Mouse (Mus musculus) heart, embryonic 11.5 days (tissue): Measurements from ENCODE around the gene Mphosph8. TPM values are rescaled to one million over a fixed set of nuclear protein-coding genes. Genes with fewer than 3 reads are reported as not detected.

Experiments
- ATAC-seq: fragments of 200-750 bp; cut with Nextera tagmentation; replicated peaks from 2 replicates; pipeline ENCODE4 v1.8.0; 2017; ENCODE audit warnings: moderate library complexity; ENCODE audit not compliant: insufficient number of reproducible peaks, low FRiP score, low TSS enrichment
- H3K27ac ChIP-seq: fragments of 300-500 bp; sonication (generic); 2 replicates; pipeline ENCODE4 v1.5.1; 2014; ENCODE audit warnings: mild to moderate bottlenecking, low read depth, low read length
- H3K27me3 ChIP-seq: fragments of 300-500 bp; sonication (generic); 2 replicates; pipeline ENCODE4 v1.6.1; 2014; ENCODE audit warnings: mild to moderate bottlenecking, low read length, mixed read lengths; ENCODE audit not compliant: control insufficient read depth, insufficient read depth
- H3K36me3 ChIP-seq: fragments of 300-500 bp; sonication (generic); 2 replicates; pipeline ENCODE4 v1.6.1; 2014; ENCODE audit warnings: mild to moderate bottlenecking, low read length, moderate library complexity, mixed read lengths; ENCODE audit not compliant: control insufficient read depth, insufficient read depth
- H3K4me1 ChIP-seq: fragments of 300-500 bp; sonication (generic); 2 replicates; pipeline ENCODE4 v1.6.1; 2014; ENCODE audit warnings: low read length; ENCODE audit not compliant: control insufficient read depth, insufficient read depth
- H3K4me2 ChIP-seq: fragments of 300-500 bp; sonication (generic); 2 replicates; pipeline ENCODE4 v1.6.1; 2014; ENCODE audit warnings: mild to moderate bottlenecking, moderate library complexity
- H3K4me3 ChIP-seq: fragments of 300-500 bp; sonication (generic); 2 replicates; pipeline ENCODE4 v1.5.1; 2014; ENCODE audit warnings: low read depth, low read length
- H3K9ac ChIP-seq: fragments of 300-500 bp; sonication (generic); 2 replicates; pipeline ENCODE4 v1.6.1; 2014; ENCODE audit warnings: mild to moderate bottlenecking, low read depth, low read length, moderate library complexity
- H3K9me3 ChIP-seq: fragments of 300-500 bp; sonication (generic); replicated peaks from 2 replicates; pipeline ENCODE4 v1.6.1; 2016; ENCODE audit warnings: low read length; ENCODE audit not compliant: control insufficient read depth
- WGBS: fragments of 180-500 bp; shearing (Covaris S2); extraction: QIAGEN DNeasy Blood & Tissue Kit; methylation state at CpG from one replicate; pipeline ENCODE4 v1.1.7; 2014; ENCODE audit not compliant: insufficient replicate concordance; 5-methylcytosine and 5-hydroxymethylcytosine counted together
- polyA plus RNA-seq: library from polyadenylated mRNA; unstranded; fragments of >200 nt; fragmentation: Nextera tagmentation; extraction: Ambion mirVana; gene quantifications from 2 replicates; pipeline ENCODE4 v1.2.1, GENCODE M21; 2014

The Mphosph8 gene
- 28.0 and 34.9 TPM in 2 replicates for polyA plus RNA-seq

DNA sequence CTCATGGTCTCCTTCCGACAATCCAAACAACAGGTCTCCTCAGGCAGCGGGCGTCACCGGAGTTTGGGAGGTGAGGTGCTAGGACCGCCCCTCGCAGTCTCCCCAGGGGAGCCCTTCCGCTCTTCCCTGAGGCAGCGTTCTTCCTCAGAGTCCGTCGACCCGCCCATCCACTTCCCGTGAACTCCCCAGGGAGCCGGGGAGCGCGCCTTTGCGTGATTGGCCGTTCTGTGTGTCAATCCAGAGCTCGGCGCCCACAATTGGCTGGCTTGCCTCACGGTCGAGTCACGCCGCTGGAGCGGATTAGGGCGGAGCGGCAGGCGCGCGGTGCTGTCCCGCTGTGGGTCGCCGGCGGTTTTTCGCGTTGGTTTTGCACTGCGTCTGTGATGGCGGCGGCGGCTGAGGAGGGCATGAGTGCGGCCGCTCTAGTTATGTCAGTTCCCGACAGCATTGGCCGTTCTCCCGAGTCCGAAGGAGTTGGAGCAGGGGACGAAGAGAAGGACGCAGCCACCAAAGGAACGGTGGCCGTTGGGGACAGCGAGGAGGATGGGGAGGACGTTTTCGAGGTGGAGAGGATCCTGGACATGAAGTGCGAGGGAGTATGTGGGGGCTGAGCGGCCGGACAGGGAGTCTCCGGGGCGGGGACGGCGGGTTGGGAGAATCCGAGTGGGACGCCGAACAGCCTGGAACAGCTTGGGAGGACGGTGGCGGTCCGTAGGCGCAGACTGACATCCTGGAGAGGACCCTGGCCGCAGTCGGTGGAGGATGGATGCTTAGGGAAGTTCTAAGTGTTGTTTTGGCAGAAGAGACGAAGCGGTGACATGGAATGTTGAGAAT, at the start of gene Mphosph8:
Gene Mphosph8 (plus strand): TSS at position 280 of the 834 bp plus-strand sequence.
- peak; percentile 100 for ATAC-seq
- WGBS, result 0% methylated on average over 70 of the region's 70 CpGs

DNA sequence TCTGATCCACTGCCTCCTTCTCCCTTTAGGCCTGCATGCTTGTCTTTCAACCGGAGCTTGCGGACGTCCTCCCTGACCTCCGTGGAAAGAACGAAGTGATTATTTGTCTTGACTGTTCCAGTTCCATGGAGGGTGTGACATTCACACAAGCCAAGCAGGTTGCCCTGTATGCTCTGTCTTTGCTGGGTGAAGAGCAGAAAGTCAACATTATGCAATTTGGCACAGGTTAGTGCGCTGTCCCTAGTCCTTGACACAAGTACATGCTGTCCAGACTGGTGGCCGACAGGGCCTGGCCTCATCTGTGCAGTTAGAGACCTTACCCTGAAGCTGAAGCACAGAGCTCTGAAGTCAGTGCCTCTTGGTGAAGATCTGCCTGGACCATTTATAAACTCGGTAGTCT, 47.6 kb upstream of the Mphosph8 start:
- WGBS, result 85% methylated on average over 8 of the region's 8 CpGs
- no peaks in the 10 kb centered on the region for H3K9me3 ChIP-seq
- no peak overlapping the region for H3K9ac ChIP-seq
- no peak overlapping the region for H3K4me2 ChIP-seq
- no peak for ATAC-seq
- no peaks in the 10 kb centered on the region for H3K27me3 ChIP-seq
- H3K4me1 ChIP-seq, result no peaks in the 10 kb centered on the region
- H3K36me3 ChIP-seq, result peaks cover 18% of the 10 kb centered on the region
- no peak overlapping the region for H3K4me3 ChIP-seq
- H3K27ac ChIP-seq, result no peak overlapping the region

More for the DNA sequence above, at the start of gene Mphosph8:
- Histone ChIP-seq H3K4me3 (peak within 1 kb of the TSS; percentile 81), H3K4me2 (peak within 1 kb of the TSS; percentile 73), H3K9me3 (no peaks in the 10 kb centered on the region), H3K27me3 (no peaks in the 10 kb centered on the region), H3K4me1 (peaks cover 18% of the 10 kb centered on the region), H3K36me3 (peaks cover 6% of the 10 kb centered on the region; the same call in 1 of the 2 replicates), H3K27ac (peak within 1 kb of the TSS; percentile 93), H3K9ac (peak within 1 kb of the TSS; percentile 89)

DNA sequence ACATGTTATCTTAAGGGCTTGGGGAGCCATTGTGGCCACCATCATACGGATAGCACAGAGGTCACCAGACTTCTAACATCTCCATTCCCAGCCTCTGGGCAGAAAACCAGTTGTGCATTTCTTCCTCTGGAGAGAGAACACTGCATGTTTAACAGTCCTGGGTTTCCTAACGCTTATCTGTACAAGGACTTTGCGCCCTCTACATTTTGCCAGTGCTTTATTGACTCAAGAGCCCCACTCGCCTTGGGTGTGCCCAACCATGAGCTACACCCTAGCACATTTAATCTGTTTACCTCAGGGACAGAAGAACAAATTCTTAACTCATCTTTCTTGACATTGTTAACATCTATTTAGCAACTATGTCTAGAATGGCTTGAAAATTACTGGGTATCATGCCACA, 41.8 kb upstream of the Mphosph8 start:
- Histone ChIP-seq H3K4me3 (no peak overlapping the region), H3K4me2 (no peak overlapping the region), H3K4me1 (no peaks in the 10 kb centered on the region), H3K27ac (no peak overlapping the region), H3K36me3 (peaks cover 17% of the 10 kb centered on the region), H3K9ac (no peak overlapping the region), H3K27me3 (no peaks in the 10 kb centered on the region), H3K9me3 (no peaks in the 10 kb centered on the region)
- 90% methylated on average over 4 of the region's 4 CpGs for WGBS
- no peak for ATAC-seq

DNA sequence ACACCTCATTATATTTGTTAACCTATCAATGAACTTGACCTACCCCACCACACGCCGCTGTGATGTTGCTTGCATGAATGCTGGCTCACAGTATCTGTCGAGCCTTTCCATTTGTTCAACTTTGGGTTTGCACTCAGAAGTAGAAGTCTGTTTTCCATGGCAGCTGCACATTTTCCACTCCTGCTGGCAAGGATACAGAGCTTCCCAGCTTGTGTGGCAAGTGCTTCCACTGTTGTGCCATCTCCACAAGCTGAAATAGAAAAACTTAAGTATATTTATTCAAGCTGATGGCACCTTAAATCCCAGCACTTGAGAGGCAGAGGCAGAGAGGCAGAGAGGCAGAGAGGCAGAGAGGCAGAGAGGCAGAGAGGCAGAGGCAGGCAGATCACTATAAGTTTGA, 39.7 kb upstream of the Mphosph8 start:
- no peak for ATAC-seq
- no peak overlapping the region for H3K9ac ChIP-seq
- H3K27me3 ChIP-seq, result no peaks in the 10 kb centered on the region
- no peak overlapping the region for H3K27ac ChIP-seq
- no peaks in the 10 kb centered on the region for H3K9me3 ChIP-seq
- H3K4me1 ChIP-seq, result no peaks in the 10 kb centered on the region
- H3K36me3 ChIP-seq, result peaks cover 17% of the 10 kb centered on the region
- WGBS, result 81% methylated on average over 3 of the region's 3 CpGs
- H3K4me2 ChIP-seq, result no peak overlapping the region
- H3K4me3 ChIP-seq, result no peak overlapping the region

DNA sequence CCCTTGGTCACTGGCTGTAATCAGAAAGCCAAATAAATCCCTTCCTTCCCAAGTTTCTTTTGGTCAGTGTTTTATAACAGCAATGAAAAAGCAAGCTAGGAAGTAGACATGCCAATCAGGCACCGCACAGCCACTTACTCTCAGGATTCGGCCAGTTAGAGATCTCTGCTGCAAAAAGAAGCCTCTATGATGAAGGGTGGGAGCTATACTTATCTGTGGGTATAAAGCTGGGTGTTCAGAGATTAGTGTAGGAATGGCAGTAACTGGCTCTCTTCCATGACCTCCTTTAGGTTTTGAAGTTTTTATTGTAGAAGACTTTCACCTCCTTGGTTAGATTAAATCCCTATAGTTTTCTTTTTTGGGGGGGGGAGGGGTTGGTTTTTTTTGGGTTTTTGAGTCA, 36.9 kb upstream of the Mphosph8 start:
- 82% methylated on average over 2 of the region's 2 CpGs for WGBS
- Histone ChIP-seq H3K9ac (no peak overlapping the region), H3K27ac (no peak overlapping the region), H3K27me3 (no peaks in the 10 kb centered on the region), H3K36me3 (peaks cover 21% of the 10 kb centered on the region), H3K9me3 (no peaks in the 10 kb centered on the region), H3K4me2 (no peak overlapping the region), H3K4me1 (no peaks in the 10 kb centered on the region), H3K4me3 (no peak overlapping the region)
- ATAC-seq, result no peak

DNA sequence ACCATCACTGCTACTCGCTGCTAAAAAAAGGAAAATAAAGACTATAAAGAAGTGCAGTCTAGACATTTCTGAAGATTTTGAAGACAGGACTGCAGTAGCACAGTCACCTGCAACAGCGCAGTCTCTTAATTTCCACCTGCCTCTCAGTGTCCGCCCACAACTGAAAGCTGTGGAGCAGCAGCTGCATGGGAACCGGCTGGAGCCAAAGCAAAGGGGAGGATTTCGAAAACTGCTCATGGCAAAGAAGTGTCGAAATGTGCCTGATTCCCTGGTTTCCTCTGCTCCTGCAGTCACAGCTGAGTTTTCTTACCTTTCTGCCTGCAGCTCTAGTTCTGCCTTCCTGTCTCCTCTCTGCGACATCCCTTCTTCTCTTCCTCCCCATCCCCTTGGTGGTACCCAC, 20.8 kb upstream of the Mphosph8 start:
- Histone ChIP-seq H3K4me1 (no peaks in the 10 kb centered on the region), H3K27me3 (no peaks in the 10 kb centered on the region), H3K36me3 (peaks cover 13% of the 10 kb centered on the region), H3K9ac (no peak overlapping the region), H3K4me2 (no peak overlapping the region), H3K27ac (no peak overlapping the region), H3K4me3 (no peak overlapping the region), H3K9me3 (no peaks in the 10 kb centered on the region)
- no peak for ATAC-seq
- 61% methylated on average over 7 of the region's 7 CpGs for WGBS

DNA sequence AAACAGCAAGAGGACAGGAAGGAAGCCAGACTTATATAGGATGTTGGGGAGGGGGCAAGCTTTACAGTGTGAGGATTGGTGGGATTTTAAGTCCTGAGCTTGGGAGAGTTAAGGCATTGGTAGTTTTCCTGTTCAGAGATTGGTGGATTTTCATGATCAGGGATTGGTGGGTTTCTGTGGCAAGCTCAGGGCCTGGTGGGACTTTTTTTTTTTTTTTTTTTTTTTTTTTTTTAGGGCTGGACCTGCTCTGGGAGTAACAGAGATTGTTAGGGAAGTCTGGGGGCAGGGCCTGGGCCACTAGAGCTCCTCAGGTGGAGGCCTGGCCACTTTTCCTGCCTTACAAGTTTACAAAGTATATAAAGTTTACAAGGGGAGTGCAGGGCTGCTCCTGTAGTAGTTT, 18.6 kb upstream of the Mphosph8 start:
- peaks cover 26% of the 10 kb centered on the region for H3K36me3 ChIP-seq
- H3K4me2 ChIP-seq, result no peak overlapping the region
- no peaks in the 10 kb centered on the region for H3K4me1 ChIP-seq

DNA sequence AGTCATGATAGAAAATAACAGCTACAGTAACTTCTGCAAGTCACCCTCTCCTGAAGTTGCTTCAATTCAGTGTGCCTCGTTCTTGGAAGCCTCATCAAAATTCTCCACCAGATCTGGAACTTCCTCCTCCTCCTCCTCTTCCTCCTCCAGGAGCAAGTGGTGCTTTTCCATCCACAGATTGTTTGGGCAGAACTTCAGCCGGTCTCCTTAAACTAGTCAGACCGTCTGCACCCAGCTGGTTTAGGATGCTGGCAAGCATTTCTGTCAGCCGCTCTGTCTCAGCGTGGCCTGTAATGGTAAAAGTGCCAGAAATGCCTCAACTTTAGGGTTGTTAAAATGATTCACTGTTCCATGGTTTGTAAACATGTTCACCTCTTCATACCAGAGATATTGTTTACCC, 2.4 kb upstream of the Mphosph8 start:
- ATAC-seq, result no peak
- no peak overlapping the region for H3K9ac ChIP-seq
- 64% methylated on average over 5 of the region's 5 CpGs for WGBS

More for the DNA sequence above, 18.6 kb upstream of the Mphosph8 start:
- Histone ChIP-seq H3K27ac (no peak overlapping the region), H3K4me3 (no peak overlapping the region), H3K27me3 (no peaks in the 10 kb centered on the region), H3K9me3 (peaks cover 5% of the 10 kb centered on the region), H3K9ac (no peak overlapping the region)
- no peak for ATAC-seq

DNA sequence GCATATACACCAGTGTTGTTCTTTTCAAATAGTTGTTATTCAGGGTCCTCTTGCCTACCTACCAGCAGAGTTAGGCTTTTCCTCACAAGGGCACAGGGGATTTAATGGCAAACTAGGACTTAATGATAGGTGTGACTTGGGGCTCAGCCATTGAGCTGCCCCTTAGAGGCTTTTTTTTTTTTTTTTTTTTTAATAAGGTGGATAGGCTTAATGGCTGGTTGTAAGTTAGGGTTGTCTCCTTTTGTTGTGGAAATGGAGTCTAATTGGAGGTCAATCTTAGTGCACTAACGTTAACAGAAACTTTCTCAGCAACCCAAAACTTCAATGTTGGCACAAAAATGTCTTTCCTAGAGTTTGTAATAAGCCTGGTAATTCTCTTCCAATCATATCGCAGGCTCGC, 1.1 kb upstream of the Mphosph8 start:
- peaks cover 18% of the 10 kb centered on the region for H3K4me1 ChIP-seq
- no peaks in the 10 kb centered on the region for H3K36me3 ChIP-seq
- no peak for ATAC-seq
- H3K4me2 ChIP-seq, result no peak overlapping the region
- H3K27me3 ChIP-seq, result no peaks in the 10 kb centered on the region
- H3K9ac ChIP-seq, result no peak overlapping the region
- no peak overlapping the region for H3K27ac ChIP-seq
- H3K9me3 ChIP-seq, result no peaks in the 10 kb centered on the region
- no peak overlapping the region for H3K4me3 ChIP-seq
- WGBS, result 80% methylated on average over 3 of the region's 3 CpGs

More for the DNA sequence above, 2.4 kb upstream of the Mphosph8 start:
- Histone ChIP-seq H3K27ac (no peak overlapping the region), H3K4me3 (no peak overlapping the region), H3K27me3 (no peaks in the 10 kb centered on the region), H3K9me3 (no peaks in the 10 kb centered on the region), H3K4me2 (no peak overlapping the region), H3K36me3 (no peaks in the 10 kb centered on the region), H3K4me1 (peaks cover 13% of the 10 kb centered on the region)
